25 mouse cellular contexts compared by ENCODE assay signal in genomic region chr12:35927804-35928203, GRCm38 (mm10). TPM values are rescaled to one million over a fixed set of nuclear protein-coding genes. Genes with fewer than 3 reads are reported as not detected.
DNase-seq lines count a peak whose midpoint lies in the region; ATAC-seq and TF ChIP-seq lines count a peak whose summit lies in the region.
"Had no signal": no experiment of that assay in that cellular context is flagged by ENCODE, and none has a peak within 500 bp of the region (broad histone marks: within the 10 kb centered on the region; RNA-seq: fewer than 3 reads in every experiment).

No protein-coding gene starts in this region.

- H3K27ac ChIP-seq in layer of hippocampus, adult 2 months = no peak overlapping the region
- H3K27ac ChIP-seq: embryonic facial prominence, embryonic 10.5 days; embryonic facial prominence, embryonic 12.5 days; forebrain, embryonic 13.5 days; forebrain, embryonic 15.5 days had no signal

- peak; percentile 48 for DNase-seq in CD4-positive helper T cell, adult 2 months (ENCODE audit: low read depth, low spot score)
- DNase-seq in induced T-regulatory cell, adult 2 months (ENCODE audit: low read depth) = peak; percentile 45
- DNase-seq in naive thymus-derived CD4-positive, alpha-beta T cell, adult 2 months (ENCODE audit: low read depth) = peak; percentile 11
- no peak for DNase-seq in layer of hippocampus, adult 2 months (ENCODE audit: low spot score in 2 of 2)
- no peak for DNase-seq in frontal cortex, postnatal 36 days (ENCODE audit: low spot score in 2 of 2)
- DNase-seq in cerebellum, adult 9-10 months = no peak
- no peak for DNase-seq in cerebellum, adult 8-10 months
- DNase-seq: adrenal gland, adult 8-10 months; adrenal gland, postnatal 14 days; adrenal gland, postnatal 36 days; B cell, adult 2 months; cerebellum, adult 11-12 months; cerebellum, adult 2 months; cerebellum, postnatal 10 days; cerebellum, postnatal 25 days; forebrain, postnatal 0 days had no signal

- no peak overlapping the region for H3K4me3 ChIP-seq in layer of hippocampus, adult 2 months
- H3K4me3 ChIP-seq: embryonic facial prominence, embryonic 10.5 days; embryonic facial prominence, embryonic 12.5 days; forebrain, embryonic 13.5 days; forebrain, embryonic 15.5 days had no signal

- ATAC-seq in CD4-positive, CD25-positive, alpha-beta regulatory T cell, adult 4 months = peak; percentile 92
- ATAC-seq: forebrain, embryonic 13.5 days; forebrain, embryonic 15.5 days; forebrain, postnatal 0 days had no signal

- no peak for TF ChIP-seq CTCF in layer of hippocampus, adult 2 months (conservative IDR thresholded peaks at IDR 0.05)

RNA-seq across cellular contexts. Expression of gene Agr3, which starts 2.4 kb away (rescaled TPM):
- not detected for polyA plus RNA-seq in CD4-positive, CD25-positive, alpha-beta regulatory T cell, adult 4 months (2017; shearing (Covaris generic))
- not detected for total RNA-seq in layer of hippocampus, adult 2 months (2021)
- total RNA-seq: adrenal gland, adult 18-20 months; adrenal gland, adult 8-10 months; adrenal gland, postnatal 14 days; adrenal gland, postnatal 36 days; ES-E14; forebrain, postnatal 0 days; MEL had no signal
- polyA plus RNA-seq: cerebellum, adult 2 months; cortical plate, adult 2 months; forebrain, embryonic 13.5 days; forebrain, embryonic 15.5 days; forebrain, postnatal 0 days had no signal

Comparison
In these comparisons a context has a peak if more than half of its experiments do, and no peak if none do; other contexts are left out.
1. DNase-seq: peak in CD4-positive helper T cell, adult 2 months (single experiment), induced T-regulatory cell, adult 2 months (single experiment) and naive thymus-derived CD4-positive, alpha-beta T cell, adult 2 months (single experiment); none in layer of hippocampus, adult 2 months (0 of 2), frontal cortex, postnatal 36 days (0 of 2), cerebellum, adult 9-10 months (single experiment) and cerebellum, adult 8-10 months (single experiment).